Mouse (Mus musculus) small intestine, adult 2 months (tissue): ENCODE data around the gene Syce1.

ENCODE experiments used
- CTCF ChIP-seq: fragments of 200-500 bp; IDR thresholded peaks from 2 replicates; pipeline ENCODE4 v1.5.1; 2012; ENCODE audit warnings: low read depth, mild to moderate bottlenecking, control low read depth, inconsistent platforms, low read length, moderate library complexity, mixed read lengths; ENCODE audit not compliant: insufficient replicate concordance, insufficient read length; ENCODE audit errors: extremely low read depth
- POLR2A ChIP-seq: fragments of 200-500 bp; IDR thresholded peaks from 2 replicates; pipeline ENCODE4 v1.6.1; 2012; ENCODE audit warnings: low read depth, mild to moderate bottlenecking, control low read depth, inconsistent platforms, low read length, moderate library complexity

DNA sequence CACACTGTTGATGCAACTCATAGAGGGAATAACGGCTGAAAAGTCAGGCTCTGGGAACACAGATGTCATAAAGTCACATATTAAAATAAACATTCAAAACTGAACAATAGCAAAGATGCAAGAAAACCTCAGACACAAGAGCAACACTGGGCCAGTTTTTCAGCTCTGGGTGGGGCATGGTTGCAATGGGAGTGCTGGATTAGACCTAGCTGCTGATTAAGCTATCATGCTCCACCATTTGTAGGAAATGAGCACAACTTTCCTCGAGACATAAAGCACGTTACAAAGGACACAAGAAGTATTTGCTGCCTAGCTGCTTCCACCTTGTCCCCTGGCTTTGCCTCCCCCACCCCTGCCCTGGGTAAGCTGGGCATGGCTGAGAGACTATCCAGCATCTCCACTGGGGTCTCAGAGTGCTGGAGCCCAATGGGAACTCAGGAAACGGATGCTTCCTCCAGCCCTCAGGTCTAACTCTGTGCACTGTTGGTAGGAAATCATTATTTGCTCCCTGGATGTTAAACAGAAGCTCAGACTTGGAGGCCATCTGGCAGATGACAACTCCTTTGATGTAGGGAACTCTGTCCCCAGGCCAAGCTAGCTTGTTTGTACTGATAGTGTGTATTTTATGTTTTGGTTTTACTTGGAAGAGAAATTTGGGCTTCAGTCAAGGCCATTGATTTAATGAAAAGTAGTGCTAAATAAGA is 31.3 kb downstream of the Syce1 start:
- no peak for TF ChIP-seq POLR2A
- no peak for TF ChIP-seq CTCF
